Mouse (Mus musculus) small intestine, adult 2 months (tissue): ENCODE measurements around the gene Slc24a4.

ENCODE experiments used
- CTCF ChIP-seq: fragments of 200-500 bp; IDR thresholded peaks from 2 replicates; pipeline ENCODE4 v1.5.1; 2012; ENCODE audit warnings: low read depth, mild to moderate bottlenecking, control low read depth, inconsistent platforms, low read length, moderate library complexity, mixed read lengths; ENCODE audit not compliant: insufficient replicate concordance, insufficient read length; ENCODE audit errors: extremely low read depth
- POLR2A ChIP-seq: fragments of 200-500 bp; IDR thresholded peaks from 2 replicates; pipeline ENCODE4 v1.6.1; 2012; ENCODE audit warnings: low read depth, mild to moderate bottlenecking, control low read depth, inconsistent platforms, low read length, moderate library complexity

GRCm38 (mm10) chr12:102148746-102149145, 20.2 kb downstream of the Slc24a4 start:
- TF ChIP-seq CTCF (no peak), POLR2A (no peak)
